Mouse (Mus musculus) ES-E14 (cell line): Measurements from ENCODE around the gene Abhd11.

Experiments
- HCFC1 ChIP-seq: IDR thresholded peaks from 2 replicates; pipeline ENCODE4 v1.6.1; 2012; ENCODE audit warnings: low read length, inconsistent platforms, borderline replicate concordance; ENCODE audit not compliant: insufficient read depth
- MAFK ChIP-seq: IDR thresholded peaks from 2 replicates; pipeline ENCODE4 v1.6.1; 2014; ENCODE audit warnings: mild to moderate bottlenecking, low read depth, low read length, inconsistent platforms; ENCODE audit not compliant: insufficient read depth
- ZC3H11A ChIP-seq: IDR thresholded peaks from 2 replicates; pipeline ENCODE4 v1.6.1; 2012; ENCODE audit warnings: low read depth, mild to moderate bottlenecking, inconsistent platforms, low read length, borderline replicate concordance
- ZNF384 ChIP-seq: IDR thresholded peaks from 2 replicates; pipeline ENCODE4 v1.6.1; 2012; ENCODE audit warnings: low read depth, low read length, inconsistent platforms

- no peak for TF ChIP-seq MAFK
- no peak for TF ChIP-seq ZC3H11A
- no peak for TF ChIP-seq ZNF384
- no peak for TF ChIP-seq HCFC1
Observed at GRCm38 (mm10) chr5:135002151-135002550, 6.8 kb upstream of the Abhd11 start.
